Mouse (Mus musculus) heart, embryonic 14.5 days (tissue): Measurements from ENCODE around the gene Csn1s2b. TPM values are rescaled to one million over a fixed set of nuclear protein-coding genes. Genes with fewer than 3 reads are reported as not detected.

Experiments
- ATAC-seq: fragments of 200-750 bp; cut with Nextera tagmentation; 2 replicates; pipeline ENCODE4 v1.8.0; 2017; ENCODE audit warnings: low read depth, moderate TSS enrichment; ENCODE audit not compliant: insufficient number of reproducible peaks, insufficient read depth, low FRiP score
- H3K27ac ChIP-seq, 2 experiments: fragments of 200-500 bp in 1 of 2; fragments of 300-500 bp in 1 of 2; sonication (generic) in 1 of 2; replicated peaks in 1 of 2; 2 replicates each; pipeline ENCODE4 v1.5.1; 2012 to 2014; ENCODE audit warnings: low read depth in 2 of 2, low read length in 2 of 2, control low read depth in 1 of 2, mild to moderate bottlenecking in 1 of 2, mixed read lengths in 1 of 2; ENCODE audit not compliant: control insufficient read depth in 1 of 2, insufficient read depth in 1 of 2
- H3K27me3 ChIP-seq: fragments of 300-500 bp; sonication (generic); 2 replicates; pipeline ENCODE4 v1.6.1; 2014; ENCODE audit warnings: mild to moderate bottlenecking, low read length, control low read depth; ENCODE audit not compliant: control insufficient read depth, insufficient read depth
- H3K36me3 ChIP-seq: fragments of 300-500 bp; sonication (generic); 2 replicates; pipeline ENCODE4 v1.6.1; 2014; ENCODE audit warnings: mild to moderate bottlenecking, control low read depth, low read length, mixed read lengths; ENCODE audit not compliant: control insufficient read depth, insufficient read depth
- H3K4me1 ChIP-seq, 2 experiments: fragments of 200-500 bp in 1 of 2; fragments of 300-500 bp in 1 of 2; sonication (generic) in 1 of 2; 2 replicates each; pipeline ENCODE4 v1.6.1; 2012 to 2014; ENCODE audit warnings: low read length in 2 of 2, control low read depth in 1 of 2, mixed read lengths in 1 of 2; ENCODE audit not compliant: control insufficient read depth in 2 of 2, insufficient read depth in 2 of 2
- H3K4me2 ChIP-seq: fragments of 300-500 bp; sonication (generic); 2 replicates; pipeline ENCODE4 v1.6.1; 2014; ENCODE audit warnings: mild to moderate bottlenecking, low read length
- H3K4me3 ChIP-seq, 2 experiments: fragments of 200-500 bp in 1 of 2; fragments of 300-500 bp in 1 of 2; sonication (generic) in 1 of 2; 2 replicates each; pipeline ENCODE4 v1.5.1; 2012 to 2014; ENCODE audit warnings: low read length in 2 of 2, mild to moderate bottlenecking in 2 of 2, control low read depth in 1 of 2, low read depth in 1 of 2, moderate library complexity in 1 of 2; ENCODE audit not compliant: control insufficient read depth in 1 of 2, insufficient read depth in 1 of 2
- H3K9ac ChIP-seq: fragments of 300-500 bp; sonication (generic); 2 replicates; pipeline ENCODE4 v1.6.1; 2014; ENCODE audit warnings: mild to moderate bottlenecking, low read length
- H3K9me3 ChIP-seq: fragments of 300-500 bp; sonication (generic); 2 replicates; pipeline ENCODE4 v1.6.1; 2016; ENCODE audit warnings: low read length, control low read depth; ENCODE audit not compliant: control insufficient read depth
- WGBS: fragments of 180-500 bp; shearing (Covaris S2); extraction: QIAGEN DNeasy Blood & Tissue Kit; methylation state at CpG from one replicate; pipeline ENCODE4 v1.1.7; 2014; 5-methylcytosine and 5-hydroxymethylcytosine counted together
- polyA plus RNA-seq: library from polyadenylated mRNA; unstranded; fragments of >200 nt; fragmentation: Nextera tagmentation; extraction: Ambion mirVana; gene quantifications from 2 replicates; pipeline ENCODE4 v1.2.1, GENCODE M21; 2014

Gene Csn1s2b
- polyA plus RNA-seq, 1 experiment from 2014 or later: not detected

GRCm38 (mm10) chr5:87870084-87870483, 62.2 kb downstream of the Csn1s2b start:
- H3K4me1 ChIP-seq: no peaks in the 10 kb centered on the region
- 64% methylated on average over 2 of the region's 2 CpGs for WGBS
- H3K9me3 ChIP-seq: no peaks in the 10 kb centered on the region
- no peak overlapping the region for H3K4me3 ChIP-seq
- H3K36me3 ChIP-seq: no peaks in the 10 kb centered on the region
- H3K27me3 ChIP-seq: no peaks in the 10 kb centered on the region
- ATAC-seq: no peak
- no peak overlapping the region for H3K4me2 ChIP-seq
- H3K27ac ChIP-seq: no peak overlapping the region
- no peak overlapping the region for H3K9ac ChIP-seq

- H3K4me1 ChIP-seq: no peaks in the 10 kb centered on the region
- H3K4me3 ChIP-seq: no peak overlapping the region
- H3K9ac ChIP-seq: no peak overlapping the region
- WGBS: 37% methylated on average over 4 of the region's 4 CpGs
- H3K27me3 ChIP-seq: no peaks in the 10 kb centered on the region
- no peak overlapping the region for H3K27ac ChIP-seq
- no peaks in the 10 kb centered on the region for H3K9me3 ChIP-seq
- ATAC-seq: no peak
- H3K4me2 ChIP-seq: no peak overlapping the region
- H3K36me3 ChIP-seq: no peaks in the 10 kb centered on the region
Observed at GRCm38 (mm10) chr5:87871423-87871822, 63.5 kb downstream of the Csn1s2b start.

Other genes starting within 250 kb of the Csn1s2b start
- gene Sult1d1, start 239.1 kb upstream of the Csn1s2b start, polyA plus RNA-seq: not detected in 2 replicates
- gene Sult1e1, start 216.5 kb upstream of the Csn1s2b start, polyA plus RNA-seq: not detected in 2 replicates
- gene Csn1s1, start 141.9 kb upstream of the Csn1s2b start, polyA plus RNA-seq: not detected in 2 replicates
- gene Csn2, start 108.5 kb upstream of the Csn1s2b start, polyA plus RNA-seq: not detected in 2 replicates
- gene Csn1s2a, start 33.5 kb upstream of the Csn1s2b start, polyA plus RNA-seq: not detected in 2 replicates
- not detected in 2 replicates for gene Prr27, start 17.6 kb downstream of the Csn1s2b start, polyA plus RNA-seq
- not detected in 2 replicates for gene Odam, start 76.9 kb downstream of the Csn1s2b start, polyA plus RNA-seq
- gene Csn3, start 117.5 kb downstream of the Csn1s2b start, polyA plus RNA-seq: 0.34 TPM in 1 of 2 replicates, not detected in the other
- gene 2310003L06Rik, start 161.4 kb downstream of the Csn1s2b start, polyA plus RNA-seq: not detected in 2 replicates
- gene Gm28434, start 161.4 kb downstream of the Csn1s2b start, polyA plus RNA-seq: not detected in 2 replicates
- not detected in 2 replicates for gene Cabs1, start 171.4 kb downstream of the Csn1s2b start, polyA plus RNA-seq
- not detected in 2 replicates for gene Smr3a, start 194.5 kb downstream of the Csn1s2b start, polyA plus RNA-seq